Mouse (Mus musculus) heart, embryonic 11.5 days (tissue): ENCODE measurements around the gene Gns. TPM values are rescaled to one million over a fixed set of nuclear protein-coding genes. Genes with fewer than 3 reads are reported as not detected.

Experiments
- ATAC-seq: fragments of 200-750 bp; cut with Nextera tagmentation; replicated peaks from 2 replicates; pipeline ENCODE4 v1.8.0; 2017; ENCODE audit warnings: moderate library complexity; ENCODE audit not compliant: insufficient number of reproducible peaks, low FRiP score, low TSS enrichment
- H3K27ac ChIP-seq: fragments of 300-500 bp; sonication (generic); 2 replicates; pipeline ENCODE4 v1.5.1; 2014; ENCODE audit warnings: mild to moderate bottlenecking, low read depth, low read length
- H3K27me3 ChIP-seq: fragments of 300-500 bp; sonication (generic); 2 replicates; pipeline ENCODE4 v1.6.1; 2014; ENCODE audit warnings: mild to moderate bottlenecking, low read length, mixed read lengths; ENCODE audit not compliant: control insufficient read depth, insufficient read depth
- H3K36me3 ChIP-seq: fragments of 300-500 bp; sonication (generic); 2 replicates; pipeline ENCODE4 v1.6.1; 2014; ENCODE audit warnings: mild to moderate bottlenecking, low read length, moderate library complexity, mixed read lengths; ENCODE audit not compliant: control insufficient read depth, insufficient read depth
- H3K4me1 ChIP-seq: fragments of 300-500 bp; sonication (generic); 2 replicates; pipeline ENCODE4 v1.6.1; 2014; ENCODE audit warnings: low read length; ENCODE audit not compliant: control insufficient read depth, insufficient read depth
- H3K4me2 ChIP-seq: fragments of 300-500 bp; sonication (generic); 2 replicates; pipeline ENCODE4 v1.6.1; 2014; ENCODE audit warnings: mild to moderate bottlenecking, moderate library complexity
- H3K4me3 ChIP-seq: fragments of 300-500 bp; sonication (generic); 2 replicates; pipeline ENCODE4 v1.5.1; 2014; ENCODE audit warnings: low read depth, low read length
- H3K9ac ChIP-seq: fragments of 300-500 bp; sonication (generic); 2 replicates; pipeline ENCODE4 v1.6.1; 2014; ENCODE audit warnings: mild to moderate bottlenecking, low read depth, low read length, moderate library complexity
- H3K9me3 ChIP-seq: fragments of 300-500 bp; sonication (generic); replicated peaks from 2 replicates; pipeline ENCODE4 v1.6.1; 2016; ENCODE audit warnings: low read length; ENCODE audit not compliant: control insufficient read depth
- WGBS: fragments of 180-500 bp; shearing (Covaris S2); extraction: QIAGEN DNeasy Blood & Tissue Kit; methylation state at CpG from one replicate; pipeline ENCODE4 v1.1.7; 2014; ENCODE audit not compliant: insufficient replicate concordance; 5-methylcytosine and 5-hydroxymethylcytosine counted together
- polyA plus RNA-seq: library from polyadenylated mRNA; unstranded; fragments of >200 nt; fragmentation: Nextera tagmentation; extraction: Ambion mirVana; gene quantifications from 2 replicates; pipeline ENCODE4 v1.2.1, GENCODE M21; 2014

Gns gene
- polyA plus RNA-seq, 1 experiment from 2014 or later = 33.6 TPM

DNA sequence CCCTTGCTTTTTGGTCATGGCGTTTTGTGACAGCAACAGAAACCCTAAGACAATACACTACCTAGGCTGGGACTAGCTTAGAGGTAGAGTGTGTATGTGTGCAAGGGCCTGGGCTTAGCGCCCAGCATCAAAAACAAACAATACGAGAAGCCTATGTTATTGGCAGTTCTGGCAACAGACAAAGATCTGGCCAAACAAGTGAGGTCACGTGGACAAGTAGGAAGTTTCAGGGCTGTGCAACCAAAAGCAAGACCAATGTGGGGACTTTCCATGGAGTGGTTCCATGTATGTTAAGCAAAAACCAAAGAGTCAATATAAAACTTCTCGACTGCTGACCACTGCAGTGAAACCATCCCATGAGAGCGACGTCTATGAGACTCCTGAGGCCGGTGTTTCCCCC lies 80.9 kb downstream of the Gns start:
- 82% methylated on average over 8 of the region's 8 CpGs for WGBS
- no peak for ATAC-seq
- Histone ChIP-seq H3K27me3 (no peaks in the 10 kb centered on the region), H3K27ac (no peak overlapping the region), H3K4me2 (no peak overlapping the region), H3K36me3 (no peaks in the 10 kb centered on the region), H3K4me1 (peaks cover 21% of the 10 kb centered on the region), H3K9ac (no peak overlapping the region), H3K4me3 (no peak overlapping the region), H3K9me3 (no peaks in the 10 kb centered on the region)

Other genes starting within 250 kb of the Gns start
- 1.1 and 1.5 TPM in 2 replicates for gene Tbc1d30, start 13.8 kb upstream of the Gns start, polyA plus RNA-seq
- gene Rassf3, start 111.3 kb downstream of the Gns start, polyA plus RNA-seq = 18.3 and 23.9 TPM in 2 replicates
- gene Tbk1, start 221.7 kb downstream of the Gns start, polyA plus RNA-seq = 22.7 and 27.4 TPM in 2 replicates